Mouse (Mus musculus): ENCODE data around the gene Itga5.

DNA sequence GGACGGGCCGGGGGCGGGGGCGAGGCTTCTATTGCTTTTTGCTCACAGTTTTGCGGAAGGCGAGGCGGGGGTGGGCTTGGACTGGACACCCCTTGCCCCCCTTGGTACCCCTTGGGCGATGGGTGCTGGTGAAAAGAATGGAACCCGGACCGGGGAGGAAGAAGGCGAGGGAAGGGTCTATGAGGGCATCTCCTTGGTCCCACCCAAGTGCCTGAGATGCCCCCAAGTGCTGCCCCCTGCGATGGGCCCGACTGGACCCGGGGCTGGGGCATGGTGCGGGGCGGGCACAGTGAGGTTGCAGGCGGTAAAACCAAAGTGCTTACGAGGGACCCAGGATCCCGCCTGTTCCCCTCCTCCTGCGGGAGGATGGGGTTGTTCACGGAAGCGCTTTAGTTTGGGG is 52.4 kb downstream of the Itga5 start:
- no peak for TF ChIP-seq MAX (IDR thresholded peaks at IDR 0.05)
- TF ChIP-seq CTCF (IDR thresholded peaks at IDR 0.05; ENCODE audit: control insufficient read depth, insufficient read depth, insufficient read length) = no peak
